ENCODE assay signal across 21 mouse cellular contexts in genomic region chr4:82949511-82949910, GRCm38 (mm10).
DNase-seq lines count a peak whose midpoint lies in the region; ATAC-seq lines count a peak whose summit lies in the region.
"Had no signal": no experiment of that assay in that cellular context is flagged by ENCODE, and none has a peak within 500 bp of the region (broad histone marks: within the 10 kb centered on the region; RNA-seq: fewer than 3 reads in every experiment).

No protein-coding gene starts in this region.

- no peaks in the 10 kb centered on the region for H3K9me3 ChIP-seq in heart, embryonic 10.5 days
- no peaks in the 10 kb centered on the region for H3K9me3 ChIP-seq in hindbrain, embryonic 12.5 days (replicated peaks)
- H3K9me3 ChIP-seq in neural tube, embryonic 14.5 days (ENCODE audit: control insufficient read depth, low read length) = no peaks in the 10 kb centered on the region
- H3K9me3 ChIP-seq: embryonic facial prominence, embryonic 15.5 days; midbrain, embryonic 15.5 days had no signal

- H3K4me2 ChIP-seq in hindbrain, embryonic 12.5 days (replicated peaks) = no peak overlapping the region
- no peak overlapping the region for H3K4me2 ChIP-seq in neural tube, embryonic 14.5 days (ENCODE audit: low read depth, low read length)
- H3K4me2 ChIP-seq: embryonic facial prominence, embryonic 15.5 days; midbrain, embryonic 15.5 days had no signal

- H3K9ac ChIP-seq in hindbrain, embryonic 12.5 days = no peak overlapping the region
- no peak overlapping the region for H3K9ac ChIP-seq in neural tube, embryonic 14.5 days (replicated peaks; ENCODE audit: low read depth, low read length)
- H3K9ac ChIP-seq: embryonic facial prominence, embryonic 15.5 days; liver, postnatal 0 days; midbrain, embryonic 15.5 days had no signal

- ATAC-seq in hindbrain, embryonic 12.5 days (ENCODE audit: low FRiP score) = no peak
- ATAC-seq in neural tube, embryonic 14.5 days (ENCODE audit: low read depth) = no peak
- no peak for ATAC-seq in megakaryocyte-erythroid progenitor cell, adult 5-6 weeks (replicated peaks; ENCODE audit: low FRiP score, low TSS enrichment, poor library complexity, severe bottlenecking)
- ATAC-seq: liver, postnatal 0 days; midbrain, embryonic 15.5 days; Patski had no signal

- H3K27me3 ChIP-seq in heart, embryonic 10.5 days (ENCODE audit: insufficient read depth, poor library complexity, severe bottlenecking) = no peaks in the 10 kb centered on the region
- no peaks in the 10 kb centered on the region for H3K27me3 ChIP-seq in hindbrain, embryonic 12.5 days
- no peaks in the 10 kb centered on the region for H3K27me3 ChIP-seq in neural tube, embryonic 14.5 days (ENCODE audit: control insufficient read depth, insufficient read depth, low read length)
- H3K27me3 ChIP-seq: embryonic facial prominence, embryonic 15.5 days; midbrain, embryonic 15.5 days; Patski had no signal

- H3K36me3 ChIP-seq in heart, embryonic 10.5 days = peaks cover 52% of the 10 kb centered on the region
- H3K36me3 ChIP-seq in hindbrain, embryonic 12.5 days = no peaks in the 10 kb centered on the region
- no peaks in the 10 kb centered on the region for H3K36me3 ChIP-seq in neural tube, embryonic 14.5 days (ENCODE audit: control insufficient read depth, insufficient read depth, low read length)
- H3K36me3 ChIP-seq: midbrain, embryonic 15.5 days had no signal

- intact Hi-C loops in heart, postnatal 36 days (cut with DNase I) = no loop called here

- no peak overlapping the region for H3K4me3 ChIP-seq in heart, embryonic 10.5 days
- H3K4me3 ChIP-seq in hindbrain, embryonic 12.5 days = no peak overlapping the region
- H3K4me3 ChIP-seq in neural tube, embryonic 14.5 days (ENCODE audit: low read depth, low read length) = no peak overlapping the region
- H3K4me3 ChIP-seq: embryonic facial prominence, embryonic 15.5 days; midbrain, embryonic 15.5 days; myocyte had no signal

- DNase-seq in embryo, embryonic 11.5 days (ENCODE audit: low read depth, low spot score) = peak; percentile 23
- DNase-seq in embryo, embryonic 10.5 days (ENCODE audit: low spot score) = no peak
- DNase-seq in heart, embryonic 10.5 days (ENCODE audit: low spot score) = peak; percentile 4
- DNase-seq in heart, postnatal 36 days = no peak
- no peak for DNase-seq in lung, postnatal 14 days
- DNase-seq: adrenal gland, adult 8-10 months; cerebellum, adult 9-10 months; gastrocnemius, postnatal 25 days; kidney, adult 2 months; kidney, postnatal 10 days; liver, postnatal 0 days; lung, postnatal 10 days; right cerebral cortex, postnatal 4 days; thymus, postnatal 36 days had no signal

- H3K27ac ChIP-seq in heart, embryonic 10.5 days = no peak overlapping the region
- H3K27ac ChIP-seq in hindbrain, embryonic 12.5 days = peak overlapping the region; percentile 72
- peak overlapping the region; percentile 4; the same call in 1 of the 2 replicates for H3K27ac ChIP-seq in neural tube, embryonic 14.5 days (ENCODE audit: low read depth, low read length)
- H3K27ac ChIP-seq: embryonic facial prominence, embryonic 15.5 days; midbrain, embryonic 15.5 days had no signal

- 88% methylated on average over 8 of the region's 8 CpGs for whole genome bisulfite sequencing in heart, embryonic 10.5 days
- WGBS in hindbrain, embryonic 12.5 days = 62% methylated on average over 8 of the region's 8 CpGs
- 38% methylated on average over 8 of the region's 8 CpGs for WGBS in neural tube, embryonic 14.5 days

- no peaks in the 10 kb centered on the region for H3K4me1 ChIP-seq in heart, embryonic 10.5 days
- peaks cover 15% of the 10 kb centered on the region for H3K4me1 ChIP-seq in hindbrain, embryonic 12.5 days
- no peaks in the 10 kb centered on the region; the same call in 1 of the 2 replicates for H3K4me1 ChIP-seq in neural tube, embryonic 14.5 days (ENCODE audit: control insufficient read depth, insufficient read depth, low read length)
- H3K4me1 ChIP-seq: embryonic facial prominence, embryonic 15.5 days had no signal

Comparison
In these comparisons a context has a peak if more than half of its experiments do, and no peak if none do; other contexts are left out.
1. DNase-seq: peak in embryo, embryonic 11.5 days (single experiment) and heart, embryonic 10.5 days (single experiment); none in embryo, embryonic 10.5 days (single experiment), heart, postnatal 36 days (0 of 2) and lung, postnatal 14 days (single experiment).